Mouse (Mus musculus) midbrain, embryonic 15.5 days (tissue): ENCODE data around the gene Dlg4. TPM values are rescaled to one million over a fixed set of nuclear protein-coding genes. Genes with fewer than 3 reads are reported as not detected.

ENCODE experiments used
- microRNA counts: library from miRNA; unstranded; fragments of <30 nt; microRNA quantifications from one replicate; lab custom pipeline; 2016
- microRNA-seq: library from miRNA; unstranded; fragments of <30 nt; microRNA quantifications from one replicate; pipeline ENCODE4, GENCODE M21; 2016
- polyA plus RNA-seq: library from polyadenylated mRNA; unstranded; fragments of >200 nt; fragmentation: Nextera tagmentation; extraction: Ambion mirVana; gene quantifications from 2 replicates; pipeline ENCODE4 v1.2.1, GENCODE M21; 2015

Dlg4 gene
- polyA plus RNA-seq, 1 experiment from 2014 or later, result 30.4 TPM

MicroRNAs encoded within 50 kb of the gene (microRNA counts, 519-probe panel; counts per million panel counts)
- microRNA mmu-miR-324-3p (lab: Ali Mortazavi, UCI) (not detected), microRNA mmu-miR-324-5p (lab: Ali Mortazavi, UCI) (2,761 counts per million, percentile 60 among the panel's probes with 10 or more counts)

Small RNAs within 50 kb of the gene (microRNA-seq; reads per million reads assigned to microRNA genes)
- gene Gm44349 (not detected), gene Mir324 (3,734 reads per million, percentile 89 among the genes with 10 or more reads in this experiment)

Other genes starting within 250 kb of the Dlg4 start
- 0.98 and 1.2 TPM in 2 replicates for gene Chrnb1, start 221.0 kb upstream of the Dlg4 start, polyA plus RNA-seq
- gene Fgf11, start 215.1 kb upstream of the Dlg4 start, polyA plus RNA-seq, result 3.7 and 4.5 TPM in 2 replicates
- 0.74 and 0.86 TPM in 2 replicates for gene Tmem102, start 211.3 kb upstream of the Dlg4 start, polyA plus RNA-seq
- gene Gm39566, start 201.6 kb upstream of the Dlg4 start, polyA plus RNA-seq, result not detected in 2 replicates
- gene Spem2, start 198.5 kb upstream of the Dlg4 start, polyA plus RNA-seq, result not detected in 2 replicates
- 0.55 and 0.65 TPM in 2 replicates for gene Spem1, start 194.8 kb upstream of the Dlg4 start, polyA plus RNA-seq
- 24.0 and 24.2 TPM in 2 replicates for gene Nlgn2, start 179.2 kb upstream of the Dlg4 start, polyA plus RNA-seq
- 318 and 320 TPM in 2 replicates for gene Tmem256, start 178.4 kb upstream of the Dlg4 start, polyA plus RNA-seq
- 52.3 and 53.5 TPM in 2 replicates for gene Plscr3, start 170.6 kb upstream of the Dlg4 start, polyA plus RNA-seq
- gene Tnk1, start 158.2 kb upstream of the Dlg4 start, polyA plus RNA-seq, result 0.10 and 0.28 TPM in 2 replicates
- not detected in 2 replicates for gene Tmem95, start 138.9 kb upstream of the Dlg4 start, polyA plus RNA-seq
- 1.7 and 1.9 TPM in 2 replicates for gene Kctd11, start 135.5 kb upstream of the Dlg4 start, polyA plus RNA-seq
- 0.46 and 0.52 TPM in 2 replicates for gene Acap1, start 121.4 kb upstream of the Dlg4 start, polyA plus RNA-seq
- gene 2810408A11Rik, start 116.0 kb upstream of the Dlg4 start, polyA plus RNA-seq, result 11.1 and 11.8 TPM in 2 replicates
- 23.2 and 24.2 TPM in 2 replicates for gene Neurl4, start 115.9 kb upstream of the Dlg4 start, polyA plus RNA-seq
- 77.6 and 86.6 TPM in 2 replicates for gene Gps2, start 103.1 kb upstream of the Dlg4 start, polyA plus RNA-seq
- gene Eif5a, start 95.0 kb upstream of the Dlg4 start, polyA plus RNA-seq, result 1,022 and 1,040 TPM in 2 replicates
- gene Ybx2, start 81.1 kb upstream of the Dlg4 start, polyA plus RNA-seq, result 5.6 and 6.4 TPM in 2 replicates
- 3.3 TPM in 2 replicates for gene Slc2a4, start 68.8 kb upstream of the Dlg4 start, polyA plus RNA-seq
- gene Cldn7, start 52.2 kb upstream of the Dlg4 start, polyA plus RNA-seq, result 0.58 and 0.59 TPM in 2 replicates
- 22.5 and 25.4 TPM in 2 replicates for gene Ctdnep1, start 35.8 kb upstream of the Dlg4 start, polyA plus RNA-seq
- 162 and 177 TPM in 2 replicates for gene Elp5, start 34.4 kb upstream of the Dlg4 start, polyA plus RNA-seq
- gene Gabarap, start 25.8 kb upstream of the Dlg4 start, polyA plus RNA-seq, result 495 and 507 TPM in 2 replicates
- 57.1 and 58.8 TPM in 2 replicates for gene Phf23, start 21.2 kb upstream of the Dlg4 start, polyA plus RNA-seq
- 30.4 and 31.0 TPM in 2 replicates for gene Dvl2, start 16.3 kb upstream of the Dlg4 start, polyA plus RNA-seq
- gene Acadvl, start 1.5 kb upstream of the Dlg4 start, polyA plus RNA-seq, result 57.2 and 57.6 TPM in 2 replicates
- gene Asgr1, start 37.1 kb downstream of the Dlg4 start, polyA plus RNA-seq, result 3.7 and 3.8 TPM in 2 replicates
- not detected in 2 replicates for gene Asgr2, start 75.7 kb downstream of the Dlg4 start, polyA plus RNA-seq
- gene Mgl2, start 113.4 kb downstream of the Dlg4 start, polyA plus RNA-seq, result 1.2 and 1.5 TPM in 2 replicates
- 0.89 and 2.1 TPM in 2 replicates for gene Clec10a, start 139.3 kb downstream of the Dlg4 start, polyA plus RNA-seq
- 6.4 and 8.6 TPM in 2 replicates for gene Slc16a11, start 195.8 kb downstream of the Dlg4 start, polyA plus RNA-seq
- gene Slc16a13, start 204.1 kb downstream of the Dlg4 start, polyA plus RNA-seq, result 14.2 and 15.0 TPM in 2 replicates
- gene Bcl6b, start 212.9 kb downstream of the Dlg4 start, polyA plus RNA-seq, result 5.3 and 5.6 TPM in 2 replicates
- 173 TPM in 2 replicates for gene 0610010K14Rik, start 221.0 kb downstream of the Dlg4 start, polyA plus RNA-seq
- gene Gm21988, start 222.9 kb downstream of the Dlg4 start, polyA plus RNA-seq, result 13.0 and 14.1 TPM in 2 replicates
- 351 and 366 TPM in 2 replicates for gene Rnasek, start 222.9 kb downstream of the Dlg4 start, polyA plus RNA-seq
- 0.49 and 0.74 TPM in 2 replicates for gene Alox12, start 238.4 kb downstream of the Dlg4 start, polyA plus RNA-seq